Mouse (Mus musculus) T-helper 17 cell (primary cell): ENCODE measurements around the gene Cspg5.

Experiments
- in situ Hi-C, 2 experiments: fragments of 300-600 bp; cut with MboI, MseI; formaldehyde crosslinking; loops; 1 replicate in 1 of 2; 2 replicates in 1 of 2; pipeline ENCODE4 v1.15.1; 2025; ENCODE audit warnings: high pct_unique_total_duplicates in 2 of 2

Cspg5 gene

DNA sequence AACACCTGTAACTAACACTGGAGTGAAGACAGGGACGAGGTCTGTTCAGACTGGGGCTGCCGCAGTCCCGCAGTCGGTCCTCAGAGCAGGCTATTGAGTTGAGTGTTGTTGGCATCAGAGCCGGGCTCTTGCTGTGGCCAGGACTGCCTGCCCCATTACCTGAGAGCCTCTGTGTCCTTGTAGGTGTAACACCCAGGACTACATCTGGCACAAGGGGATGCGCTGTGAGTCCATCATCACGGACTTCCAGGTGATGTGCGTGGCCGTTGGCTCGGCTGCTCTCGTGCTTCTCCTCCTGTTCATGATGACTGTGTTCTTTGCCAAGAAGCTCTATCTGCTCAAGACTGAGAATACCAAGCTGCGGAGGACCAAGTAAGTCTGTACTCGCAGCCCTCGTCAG, 7.2 kb downstream of the Cspg5 start:
- in situ Hi-C loops: loop anchor here in 1 of 2 experiments (25.0 kb wide), 1 partner anchor 1237 kb away; no protein-coding TSS in a partner anchor

DNA sequence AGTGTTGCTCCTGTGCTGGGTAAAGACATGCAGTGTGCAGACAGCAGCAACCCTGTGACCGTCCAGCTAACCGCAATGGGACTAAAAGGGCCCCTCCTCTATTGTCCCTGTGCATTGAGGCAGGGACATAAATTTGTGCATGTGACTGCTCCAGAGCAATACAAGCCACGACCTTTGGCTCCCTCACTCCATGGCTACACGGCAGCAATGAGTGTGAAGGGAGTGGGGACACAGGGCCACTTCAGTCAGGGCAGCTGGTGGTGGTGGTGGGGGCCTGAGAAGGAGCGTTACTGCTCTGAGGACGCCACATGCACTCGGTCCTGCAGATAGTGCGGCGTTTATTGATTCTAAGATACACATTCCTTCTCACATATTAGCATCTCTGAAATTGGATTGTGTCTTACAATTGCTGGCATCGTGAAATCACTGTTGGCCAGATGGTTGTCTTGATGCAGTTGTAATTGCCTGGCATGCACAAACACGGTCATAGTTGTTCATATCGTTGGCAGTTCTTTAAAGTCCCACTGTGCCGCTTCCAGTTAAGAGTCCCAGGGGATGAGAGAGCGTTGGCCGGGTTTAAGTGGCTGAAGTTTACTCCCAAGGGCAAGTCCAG, 11.9 kb downstream of the Cspg5 start:
- in situ Hi-C loops: loop anchor here in 1 of 2 experiments (25.0 kb wide), 1 partner anchor 1232 kb away; no protein-coding TSS in a partner anchor

DNA sequence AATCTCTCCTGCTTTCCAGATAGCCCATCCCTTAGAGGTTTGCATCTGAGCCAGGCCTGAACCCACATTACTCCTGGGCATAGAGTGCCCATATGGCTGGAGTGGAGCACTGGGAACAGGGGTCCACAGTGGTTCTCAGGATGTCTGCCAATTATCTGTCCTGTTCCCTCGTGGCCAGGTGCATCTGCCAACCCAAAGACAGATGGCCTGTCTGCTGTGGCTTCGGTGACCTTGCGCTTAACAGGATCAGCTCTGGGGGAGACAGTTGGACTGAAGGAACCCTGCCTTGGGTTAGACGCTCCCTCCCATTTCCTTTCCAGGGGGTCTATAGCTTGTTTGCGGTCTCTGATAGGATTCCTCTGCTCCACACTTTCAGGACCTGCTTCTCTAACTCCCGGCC, 15.1 kb downstream of the Cspg5 start:
- in situ Hi-C loops: loop anchor here in 1 of 2 experiments (25.0 kb wide), 1 partner anchor 1229 kb away; no protein-coding TSS in a partner anchor

GRCm38 (mm10) chr9:110259118-110259517, 15.5 kb downstream of the Cspg5 start:
- in situ Hi-C loops: loop anchor here in 1 of 2 experiments (25.0 kb wide), 1 partner anchor 1228 kb away; no protein-coding TSS in a partner anchor

DNA sequence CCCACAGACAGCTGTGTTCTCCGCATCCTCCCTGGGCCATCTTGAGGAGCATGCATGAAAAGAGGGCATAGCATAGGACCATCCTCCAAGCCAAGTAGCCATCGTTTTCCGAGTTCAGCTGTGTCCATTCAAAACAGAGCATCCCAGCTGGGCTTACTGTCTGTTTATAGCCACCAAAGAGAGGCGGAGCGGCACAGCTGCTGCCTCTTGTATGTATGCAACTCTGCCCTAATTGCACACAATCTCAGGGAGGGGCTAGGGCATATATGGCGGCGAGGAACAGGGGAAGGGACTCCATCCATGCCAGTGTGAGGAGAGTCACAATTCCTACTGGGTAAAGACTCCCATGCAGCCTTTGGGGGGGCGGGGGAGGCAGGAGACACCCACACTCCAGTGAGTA, 19.6 kb downstream of the Cspg5 start:
- in situ Hi-C loops: loop anchor here (10.0 to 25.0 kb wide), 2 partner anchors 1068 to 1224 kb away; partner anchors contain the start of gene Fbxw13 (in 1 of the 2)

DNA sequence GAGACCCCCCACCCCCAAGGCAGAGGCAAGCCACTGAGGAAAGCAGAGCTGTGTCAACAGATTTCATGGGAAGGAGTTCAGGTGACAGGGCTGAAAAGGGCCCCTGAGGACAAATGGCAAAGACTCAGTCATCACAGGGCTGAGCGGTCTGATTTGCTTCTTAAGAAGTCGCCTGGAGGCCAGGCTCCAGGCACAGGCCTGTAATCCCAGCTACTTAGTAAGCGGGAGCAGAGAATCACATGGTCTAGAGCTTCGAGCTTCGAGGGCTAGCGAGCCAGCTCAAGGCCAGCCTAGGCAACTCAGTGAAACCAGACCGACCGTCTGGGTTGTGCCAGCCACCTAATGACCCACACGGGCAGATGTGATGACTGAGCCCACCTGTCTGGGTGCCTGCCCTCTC, 21.4 kb downstream of the Cspg5 start:
- in situ Hi-C loops: loop anchor here (10.0 to 25.0 kb wide), 2 partner anchors 1070 to 1222 kb away; partner anchors contain the start of gene Fbxw13 (in 1 of the 2)

- in situ Hi-C loops: loop anchor here (10.0 to 25.0 kb wide), 2 partner anchors 1074 to 1219 kb away; partner anchors contain the start of gene Fbxw13 (in 1 of the 2)
Measured at GRCm38 (mm10) chr9:110268416-110268815, 24.8 kb downstream of the Cspg5 start.

DNA sequence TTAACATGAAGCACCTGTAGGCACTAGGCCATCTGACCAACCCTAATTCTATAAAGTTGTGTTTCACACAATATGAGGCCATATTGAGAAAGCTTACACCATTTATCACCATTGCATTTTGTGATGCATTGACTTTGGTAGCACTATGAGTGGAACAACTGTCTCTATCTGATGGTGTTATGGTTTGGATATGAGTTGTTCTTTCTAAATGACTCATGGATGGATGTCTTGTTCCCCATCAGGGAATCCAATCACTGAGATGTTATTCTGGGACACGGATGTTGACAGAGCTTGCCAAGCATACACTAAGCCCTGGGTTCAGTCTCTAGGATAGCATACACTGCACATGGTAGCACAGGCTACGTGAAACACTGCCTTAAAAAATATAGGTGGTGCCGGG, 28.7 kb downstream of the Cspg5 start:
- in situ Hi-C loops: loop anchor here in 1 of 2 experiments (25.0 kb wide), 1 partner anchor 1215 kb away; no protein-coding TSS in a partner anchor

GRCm38 (mm10) chr9:110273507-110273906, 29.9 kb downstream of the Cspg5 start:
- in situ Hi-C loops: loop anchor here in 1 of 2 experiments (25.0 kb wide), 1 partner anchor 1214 kb away; no protein-coding TSS in a partner anchor

DNA sequence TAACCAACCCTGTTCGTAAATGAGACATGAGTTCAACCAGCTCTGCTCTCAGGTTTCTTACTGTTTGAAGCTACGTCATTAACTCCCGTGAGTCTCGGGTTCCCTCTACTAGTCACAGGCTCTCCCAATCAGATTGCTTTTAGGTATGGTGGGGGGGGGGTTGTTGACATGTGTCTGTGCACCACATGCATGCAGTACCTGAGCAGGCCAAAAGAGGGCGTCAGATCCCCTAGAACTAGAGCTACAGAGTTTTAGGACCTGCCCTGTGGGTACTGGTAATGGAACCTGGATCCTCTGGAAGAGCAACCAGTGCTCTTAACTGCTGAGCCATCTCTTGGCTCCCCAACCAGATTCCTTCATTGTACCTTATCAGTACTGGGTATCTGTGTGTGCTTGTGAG, 32.3 kb downstream of the Cspg5 start:
- in situ Hi-C loops: no loop called here

- in situ Hi-C loops: no loop called here
Measured at GRCm38 (mm10) chr9:110277431-110277881, 33.9 kb downstream of the Cspg5 start.

DNA sequence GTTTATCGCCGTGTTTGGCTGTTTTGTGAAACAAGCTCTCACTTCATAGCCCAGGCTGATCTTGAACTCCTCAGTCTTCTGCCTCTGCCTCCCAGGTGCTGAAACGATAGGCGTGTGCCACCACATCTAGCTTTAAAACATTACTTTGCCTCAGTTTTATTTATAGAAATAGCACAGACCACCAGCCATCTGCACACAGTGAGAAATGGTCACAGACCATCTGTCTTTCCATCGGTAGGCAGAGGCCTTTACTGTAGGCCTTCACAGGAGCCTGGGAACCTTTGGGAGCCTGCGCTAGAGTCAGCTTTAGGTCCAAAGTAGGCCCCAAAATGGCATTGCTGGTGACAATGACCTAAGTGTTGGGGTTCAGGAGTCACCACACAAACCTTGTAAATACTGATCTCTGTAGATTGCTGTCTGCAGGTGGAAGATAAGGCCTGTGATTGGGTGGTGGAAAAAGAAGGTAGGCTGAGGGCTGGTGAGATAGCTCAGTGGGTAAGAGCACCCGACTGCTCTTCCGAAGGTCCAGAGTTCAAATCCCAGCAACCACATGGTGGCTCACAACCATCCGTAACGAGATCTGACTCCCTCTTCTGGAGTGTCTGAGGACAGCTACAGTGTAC, 40.6 kb downstream of the Cspg5 start:
- in situ Hi-C loops: no loop called here

DNA sequence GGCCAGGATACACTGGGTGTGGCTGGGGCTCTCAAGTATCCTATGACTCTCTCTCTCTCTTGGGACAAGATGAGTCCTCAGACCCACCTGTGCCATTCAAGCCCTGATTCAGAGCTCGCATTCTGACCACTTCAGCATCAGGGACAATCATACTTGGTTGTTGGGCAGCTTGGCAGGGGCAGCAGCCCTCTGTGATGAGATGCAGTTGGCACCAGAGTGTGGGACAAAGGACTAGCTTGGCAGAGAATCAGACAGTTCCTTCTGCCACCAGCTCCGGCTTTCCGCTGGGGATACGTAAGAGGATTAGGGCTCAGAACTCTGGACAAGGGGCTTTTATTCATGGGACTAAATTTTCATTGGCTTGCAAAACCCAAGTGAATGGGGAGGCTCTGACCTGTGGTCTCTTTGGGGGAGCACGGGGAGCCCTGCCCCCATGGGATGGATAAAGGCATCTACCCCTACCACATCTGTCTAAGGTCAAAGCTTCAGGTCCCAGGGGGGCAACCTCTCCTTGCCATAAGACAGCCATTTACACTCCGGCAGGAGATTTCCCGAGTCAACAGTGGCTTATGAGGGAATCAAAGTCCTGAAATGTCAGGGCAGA, 43.8 kb downstream of the Cspg5 start:
- in situ Hi-C loops: no loop called here

GRCm38 (mm10) chr9:110293254-110293718, 49.7 kb downstream of the Cspg5 start:
- in situ Hi-C loops: no loop called here

DNA sequence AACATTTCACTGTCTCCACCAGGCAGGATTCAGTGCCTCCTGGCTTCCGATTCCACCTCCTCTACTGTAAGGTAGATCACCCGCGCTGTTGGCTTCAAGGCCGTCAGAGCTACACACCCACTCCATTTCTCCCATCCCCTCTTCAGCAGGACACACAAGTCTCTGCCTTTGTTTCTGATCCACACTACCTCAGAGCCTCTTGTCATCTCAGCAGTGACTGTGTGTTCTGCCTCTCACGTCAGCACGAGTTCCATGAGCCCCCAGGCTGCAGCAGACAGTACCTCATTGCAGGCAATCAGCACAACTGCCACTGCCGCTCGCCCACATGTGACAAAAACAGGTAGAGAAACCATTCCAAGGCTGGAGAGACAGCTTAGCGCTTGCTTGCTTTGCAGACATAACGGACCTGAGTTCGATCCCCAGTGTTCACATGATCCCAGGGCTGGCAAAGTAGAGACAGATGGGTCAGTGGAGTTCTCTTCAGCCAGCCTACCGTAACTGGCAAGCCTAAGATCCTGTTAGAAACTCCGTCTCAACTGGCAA, 50.4 kb downstream of the Cspg5 start:
- in situ Hi-C loops: no loop called here

GRCm38 (mm10) chr9:110294786-110295185, 51.2 kb downstream of the Cspg5 start:
- in situ Hi-C loops: loop anchor here in 1 of 2 experiments (5.0 kb wide), 1 partner anchor 107 kb away; no protein-coding TSS in a partner anchor

DNA sequence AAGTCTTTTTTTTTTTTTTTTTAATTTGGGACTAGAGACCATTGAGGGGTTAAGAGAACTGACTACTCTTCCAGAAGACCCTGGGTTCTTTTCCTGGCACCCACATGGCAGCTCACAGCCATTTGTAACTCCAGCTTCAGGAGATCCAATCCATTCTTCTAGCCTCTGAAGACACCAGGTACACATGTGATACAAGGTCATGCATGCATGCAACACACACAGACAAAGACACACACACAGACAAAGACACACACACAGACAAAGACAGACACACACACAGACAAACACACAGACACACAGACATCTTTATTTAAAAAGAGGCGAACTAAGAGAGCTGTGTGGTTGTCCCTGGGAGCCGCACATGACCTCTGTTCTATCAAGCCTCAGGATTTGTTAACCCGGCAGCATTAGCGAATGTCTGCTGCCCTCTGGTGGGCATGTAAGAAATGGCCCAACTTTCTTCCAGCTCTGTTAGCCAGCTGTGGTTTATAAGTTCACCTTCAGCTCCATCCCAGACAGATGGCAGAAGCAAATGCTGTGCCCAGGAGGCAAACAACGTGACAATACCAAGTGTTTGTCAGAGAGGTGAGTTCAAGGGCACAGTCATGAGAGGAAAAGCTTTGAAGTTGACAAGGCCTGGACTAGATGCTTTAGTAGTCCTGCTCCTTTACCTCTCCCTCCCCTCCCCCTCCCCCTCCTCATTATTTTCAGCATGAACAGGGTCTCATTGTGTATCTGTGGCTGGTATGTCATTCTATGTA, 53.5 kb downstream of the Cspg5 start:
- in situ Hi-C loops: loop anchor here in 1 of 2 experiments (5.0 kb wide), 1 partner anchor 110 kb away; no protein-coding TSS in a partner anchor

GRCm38 (mm10) chr9:110304516-110304915, 60.9 kb downstream of the Cspg5 start:
- in situ Hi-C loops: no loop called here

- in situ Hi-C loops: loop anchor here in 1 of 2 experiments (5.0 kb wide), 1 partner anchor 1498 kb away; the partner anchor contains the start of gene Nckipsd
Measured at GRCm38 (mm10) chr9:110304969-110305651, 61.5 kb downstream of the Cspg5 start, which contains the start of gene Elp6. Elp6 (plus strand) TSS chr9:110305173.

- in situ Hi-C loops: loop anchor here in 1 of 2 experiments (5.0 kb wide), 1 partner anchor 1499 kb away; the partner anchor contains the start of gene Nckipsd
Measured at GRCm38 (mm10) chr9:110306371-110306770, 62.8 kb downstream of the Cspg5 start.
